Mouse (Mus musculus) layer of hippocampus, adult 8-10 months (tissue): ENCODE measurements around the gene Zfp821. TPM values are rescaled to one million over a fixed set of nuclear protein-coding genes. Genes with fewer than 3 reads are reported as not detected.

Experiments
- total RNA-seq, 4 experiments: library from RNA; stranded (reverse); gene quantifications; 2 replicates each; pipeline ENCODE4 v1.2.4; 2022

Zfp821 gene
- total RNA-seq, 4 experiments from 2014 or later: 38.5 to 44.4 (median 41.6) TPM

Other genes with a start within 250 kb of the Zfp821 start
- gene Pmfbp1, start 211.5 kb upstream of the Zfp821 start, total RNA-seq: under 1 TPM in 2 of 4 experiments, not detected in 2; 0.20 to 0.45 TPM
- 10 to 100 TPM; 23.5 to 26.8 (median 26.1) TPM for gene Dhx38, start 139.7 kb upstream of the Zfp821 start, total RNA-seq
- 10 to 100 TPM; 14.8 to 21.0 (median 15.3) TPM for gene Txnl4b, start 139.7 kb upstream of the Zfp821 start, total RNA-seq
- gene Hp, start 126.4 kb upstream of the Zfp821 start, total RNA-seq: under 1 TPM in 3 of 4 experiments, not detected in 1; 0.38 to 0.57 (median 0.41) TPM
- 10 to 100 TPM; 24.0 to 31.5 (median 26.5) TPM for gene Dhodh, start 96.9 kb upstream of the Zfp821 start, total RNA-seq
- 1 to 10 TPM; 1.3 to 4.1 (median 3.6) TPM for gene Pkd1l3, start 91.0 kb upstream of the Zfp821 start, total RNA-seq
- gene Ist1, start 12.3 kb upstream of the Zfp821 start, total RNA-seq: 10 to 100 TPM; 81.9 to 94.4 (median 90.2) TPM
- 10 to 100 TPM; 36.2 to 41.0 (median 39.6) TPM for gene Atxn1l, start 32.2 kb downstream of the Zfp821 start, total RNA-seq
- gene Ap1g1, start 73.0 kb downstream of the Zfp821 start, total RNA-seq: 100 to 1,000 TPM in 1 of 4 experiments, 10 to 100 TPM in 3; 79.6 to 103 (median 87.9) TPM
- gene Phlpp2, start 163.0 kb downstream of the Zfp821 start, total RNA-seq: 10 to 100 TPM; 24.8 to 36.5 (median 31.8) TPM